Mouse (Mus musculus): ENCODE data around the gene Wdr78.

DNA sequence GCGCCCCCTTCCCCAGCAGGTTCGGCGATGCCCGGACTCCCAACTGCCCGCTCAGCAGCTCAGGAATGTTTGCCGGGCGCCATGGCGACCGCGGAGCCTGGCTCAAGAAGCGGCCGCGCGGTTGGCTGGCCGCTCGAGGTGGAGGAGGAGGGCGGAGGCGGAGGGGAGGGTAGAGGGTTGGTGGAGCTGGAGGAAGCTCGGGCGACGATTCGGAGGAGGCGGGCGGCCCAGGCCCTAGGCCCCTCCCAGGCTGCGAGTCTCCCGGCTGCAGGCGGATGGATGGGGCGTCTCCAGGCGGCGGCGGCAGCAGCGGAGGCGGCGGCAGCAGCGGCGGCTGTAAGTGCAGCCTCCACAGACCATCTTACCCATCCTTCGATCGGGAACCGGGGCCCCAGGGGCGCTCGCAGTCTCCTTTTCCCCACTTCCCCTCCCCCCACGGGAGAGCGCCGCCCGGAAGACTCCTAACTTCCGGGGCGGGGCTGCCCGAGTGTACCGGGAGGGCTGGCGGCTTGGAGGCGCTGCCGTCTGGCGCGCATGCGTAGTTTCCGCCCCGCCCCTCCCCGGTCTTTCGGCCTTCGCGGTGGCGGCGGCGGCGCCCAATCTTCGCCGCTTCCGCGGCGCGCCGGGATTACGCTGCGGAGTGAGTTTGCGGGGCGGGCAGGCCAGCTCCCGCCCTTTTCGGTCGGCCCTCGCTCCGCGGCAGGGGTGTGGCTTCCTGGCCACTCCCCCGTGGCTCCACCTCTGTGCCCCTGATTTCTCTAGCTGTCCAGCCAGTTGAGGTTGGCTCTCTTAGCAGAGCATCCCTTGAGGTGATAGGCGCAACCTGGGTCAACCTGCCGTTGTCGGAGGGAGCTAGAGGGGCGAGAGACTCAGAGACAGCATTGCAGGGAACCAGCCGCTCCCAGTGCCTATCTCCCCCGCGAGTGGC is at the start of gene Wdr78, which contains the start of gene Mier1:
- TF ChIP-seq CTCF (IDR thresholded peaks at IDR 0.05; ENCODE audit: borderline replicate concordance, insufficient read depth, low read depth, low read length) (no peak), POLR2A (IDR thresholded peaks at IDR 0.05; ENCODE audit: borderline replicate concordance, insufficient read depth, low read length) (peak; percentile 74; the same call in 1 of the 2 replicates)

All from cerebellum, adult 2 months (tissue).